Mouse (Mus musculus) lung, postnatal 4 days (tissue): ENCODE results near the gene Olfr1402.
A peak's percentile ranks its signal among the peaks of the same experiment; 100 is the strongest.

Source experiments
- DNase-seq, 2 experiments: peaks; one replicate each; pipeline ENCODE4 v3.0.0; 2021

The Olfr1402 gene

GRCm38 (mm10) chr3:97421920-97422319 lies at the start of gene Olfr1402:
Gene Olfr1402 (minus strand): TSS chr3:97422020.
- DNase-seq, result no peak

DNA sequence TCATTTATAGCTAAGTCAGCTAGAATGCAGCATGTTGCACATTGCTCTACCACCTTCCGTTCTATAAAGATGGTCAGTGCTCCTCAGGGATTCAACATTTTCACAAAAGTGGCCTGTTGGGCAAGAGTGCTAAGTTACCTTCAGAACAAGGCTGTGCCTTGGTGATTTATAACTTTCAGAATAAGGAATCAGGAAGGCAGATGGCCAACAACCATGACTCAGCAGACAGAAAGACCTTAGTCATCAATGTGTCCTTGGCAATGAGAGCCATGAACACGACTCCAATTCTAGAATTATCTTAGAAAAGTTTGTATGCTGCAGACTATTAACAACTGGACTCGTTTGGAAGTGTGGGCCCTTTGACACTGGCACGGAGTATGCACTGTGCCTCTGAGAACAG lies 33.5 kb upstream of the Olfr1402 start:
- no peak for DNase-seq

- no peak for DNase-seq
These were observed 16.8 kb upstream of the Olfr1402 start for GRCm38 (mm10) chr3:97438619-97439018.

DNA sequence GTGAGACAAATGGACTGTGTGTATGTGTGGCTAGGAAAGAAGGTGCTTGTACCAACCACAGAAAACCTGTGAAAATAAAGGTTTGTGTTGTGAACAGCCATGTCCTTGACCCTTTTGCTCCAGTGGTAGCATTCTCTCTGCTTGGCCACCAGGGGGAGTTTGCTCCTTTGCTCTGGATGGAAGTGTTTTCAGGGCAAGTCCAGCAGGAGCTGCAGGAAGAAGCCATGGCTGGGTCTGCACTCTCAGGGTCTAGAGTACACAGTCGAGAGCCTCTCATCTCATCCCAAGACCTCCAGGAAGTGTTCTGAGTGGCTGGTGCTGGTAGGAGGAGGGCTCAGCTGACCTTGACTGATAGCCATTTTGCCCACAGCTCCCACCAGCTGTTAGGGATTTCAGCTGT lies 27.5 kb downstream of the Olfr1402 start:
- DNase-seq, result peak in 1 of 2 experiments; percentile 47

DNA sequence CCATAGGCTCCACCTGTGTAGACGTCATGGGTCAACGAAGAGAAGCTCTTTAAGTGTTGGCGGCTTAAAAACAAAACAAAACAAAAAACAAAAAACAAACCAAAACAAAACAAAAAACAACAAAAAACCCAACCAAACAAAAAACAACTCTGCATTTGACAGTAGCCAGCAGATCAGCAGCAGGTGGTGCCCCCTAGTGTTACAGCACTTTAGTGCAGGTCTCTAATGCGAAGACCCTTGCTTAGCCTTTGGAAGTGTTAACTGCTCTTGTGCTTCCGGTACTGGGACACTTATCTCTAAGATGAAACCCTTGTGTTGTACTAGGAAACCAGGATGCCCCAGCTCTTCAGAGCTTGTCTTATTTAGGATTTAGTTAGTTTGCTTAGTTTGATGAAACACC lies 28.7 kb downstream of the Olfr1402 start:
- peak in 1 of 2 experiments; percentile 21 for DNase-seq

- DNase-seq, result no peak
These were observed 51.4 kb downstream of the Olfr1402 start for GRCm38 (mm10) chr3:97370382-97370781.

GRCm38 (mm10) chr3:97363418-97364098 lies 58.3 kb downstream of the Olfr1402 start:
- peak; percentile 62 to 84 for DNase-seq

GRCm38 (mm10) chr3:97358448-97358847 lies 63.4 kb downstream of the Olfr1402 start:
- DNase-seq, result no peak
